Mouse (Mus musculus) midbrain, embryonic 10.5 days (tissue): Measurements from ENCODE around the gene Kcnn4. TPM values are rescaled to one million over a fixed set of nuclear protein-coding genes. Genes with fewer than 3 reads are reported as not detected.

Experiments used
- DNase-seq: peaks from one replicate; pipeline ENCODE4 v3.0.0-alpha.2; 2017; ENCODE audit warnings: low spot score
- H3K27ac ChIP-seq: fragments of 300-500 bp; sonication (generic); replicated peaks from 2 replicates; pipeline ENCODE4 v1.5.1; 2016; ENCODE audit warnings: mild to moderate bottlenecking
- H3K27me3 ChIP-seq: fragments of 300-500 bp; sonication (generic); 2 replicates; pipeline ENCODE4 v1.6.1; 2016; ENCODE audit warnings: low read depth, mild to moderate bottlenecking; ENCODE audit not compliant: poor library complexity, severe bottlenecking
- H3K36me3 ChIP-seq: fragments of 300-500 bp; sonication (generic); 2 replicates; pipeline ENCODE4 v1.6.1; 2016; ENCODE audit warnings: mild to moderate bottlenecking, moderate library complexity
- H3K4me1 ChIP-seq: fragments of 300-500 bp; sonication (generic); 2 replicates; pipeline ENCODE4 v1.6.1; 2016
- H3K4me3 ChIP-seq: fragments of 300-500 bp; sonication (generic); 2 replicates; pipeline ENCODE4 v1.5.1; 2016; ENCODE audit warnings: mild to moderate bottlenecking, moderate library complexity
- H3K9me3 ChIP-seq: fragments of 300-500 bp; sonication (generic); replicated peaks from 2 replicates; pipeline ENCODE4 v1.6.1; 2016; ENCODE audit warnings: mild to moderate bottlenecking
- WGBS: fragments of 180-500 bp; shearing (Covaris S2); methylation state at CpG from one replicate; pipeline ENCODE4 v1.1.7; 2016; 5-methylcytosine and 5-hydroxymethylcytosine counted together
- polyA plus RNA-seq: library from polyadenylated mRNA; unstranded; fragments of >200 nt; fragmentation: Nextera tagmentation; extraction: Ambion mirVana; gene quantifications from 2 replicates; pipeline ENCODE4 v1.2.1, GENCODE M21; 2016

Kcnn4 gene
- polyA plus RNA-seq, 1 experiment from 2014 or later = 4.0 TPM

GRCm38 (mm10) chr7:24348896-24349295 lies 21.2 kb upstream of the Kcnn4 start, which contains the start of gene Lypd5:
Lypd5 (plus strand) TSS chr7:24349196.
- WGBS = 48% methylated on average over 6 of the region's 6 CpGs
- 0 out of 2 replicates have a peak, but pooled peaks cover 9% of the 10 kb centered on the region for H3K9me3 ChIP-seq
- DNase-seq = no peak
- no peaks in the 10 kb centered on the region for H3K4me1 ChIP-seq
- H3K4me3 ChIP-seq = no peak within 1 kb of the TSS
- H3K27ac ChIP-seq = no peak within 1 kb of the TSS
- no peaks in the 10 kb centered on the region for H3K36me3 ChIP-seq
- H3K27me3 ChIP-seq = no peaks in the 10 kb centered on the region

- H3K27me3 ChIP-seq = no peaks in the 10 kb centered on the region
- WGBS = 85% methylated on average over 6 of the region's 6 CpGs
These were observed 14.4 kb upstream of the Kcnn4 start for GRCm38 (mm10) chr7:24355646-24356045.

GRCm38 (mm10) chr7:24356081-24356480 lies 14.0 kb upstream of the Kcnn4 start:
- Histone ChIP-seq H3K4me3 (no peak overlapping the region), H3K27me3 (no peaks in the 10 kb centered on the region), H3K4me1 (no peaks in the 10 kb centered on the region), H3K36me3 (no peaks in the 10 kb centered on the region), H3K27ac (no peak overlapping the region), H3K9me3 (peaks cover 26% of the 10 kb centered on the region)
- DNase-seq = no peak
- WGBS = 85% methylated on average over 10 of the region's 10 CpGs

More at GRCm38 (mm10) chr7:24355646-24356045, 14.4 kb upstream of the Kcnn4 start:
- H3K27ac ChIP-seq = no peak overlapping the region
- no peak for DNase-seq
- no peaks in the 10 kb centered on the region for H3K36me3 ChIP-seq
- no peak overlapping the region for H3K4me3 ChIP-seq
- peaks cover 21% of the 10 kb centered on the region for H3K9me3 ChIP-seq
- H3K4me1 ChIP-seq = no peaks in the 10 kb centered on the region

- 58% methylated on average over 4 of the region's 4 CpGs for WGBS
- H3K4me1 ChIP-seq = no peaks in the 10 kb centered on the region
- H3K4me3 ChIP-seq = no peak overlapping the region
- no peaks in the 10 kb centered on the region for H3K27me3 ChIP-seq
- DNase-seq = no peak
- H3K27ac ChIP-seq = no peak overlapping the region
- peaks cover 21% of the 10 kb centered on the region for H3K9me3 ChIP-seq
- no peaks in the 10 kb centered on the region for H3K36me3 ChIP-seq
These were observed 12.2 kb upstream of the Kcnn4 start for GRCm38 (mm10) chr7:24357899-24358298.

- H3K27ac ChIP-seq = no peak overlapping the region
- H3K4me1 ChIP-seq = no peaks in the 10 kb centered on the region
- H3K4me3 ChIP-seq = no peak overlapping the region
- 29% methylated on average over 9 of the region's 9 CpGs for WGBS
- H3K36me3 ChIP-seq = no peaks in the 10 kb centered on the region
- DNase-seq = no peak
- H3K27me3 ChIP-seq = no peaks in the 10 kb centered on the region
- peaks cover 18% of the 10 kb centered on the region for H3K9me3 ChIP-seq
These were observed 10.8 kb upstream of the Kcnn4 start for GRCm38 (mm10) chr7:24359269-24359668.

- WGBS = 66% methylated on average over 4 of the region's 4 CpGs
- Histone ChIP-seq H3K36me3 (no peaks in the 10 kb centered on the region), H3K4me3 (no peak overlapping the region), H3K27ac (no peak overlapping the region), H3K27me3 (no peaks in the 10 kb centered on the region), H3K9me3 (peaks cover 18% of the 10 kb centered on the region), H3K4me1 (no peaks in the 10 kb centered on the region; the same call in 1 of the 2 replicates)
- no peak for DNase-seq
These were observed 9.1 kb upstream of the Kcnn4 start for GRCm38 (mm10) chr7:24361001-24361400.

- H3K9me3 ChIP-seq = peaks cover 7% of the 10 kb centered on the region; the same call in 1 of the 2 replicates
- no peaks in the 10 kb centered on the region; the same call in 1 of the 2 replicates for H3K4me1 ChIP-seq
- no peaks in the 10 kb centered on the region for H3K27me3 ChIP-seq
- no peaks in the 10 kb centered on the region for H3K36me3 ChIP-seq
- H3K27ac ChIP-seq = no peak overlapping the region
- 23% methylated on average over 7 of the region's 7 CpGs for WGBS
- H3K4me3 ChIP-seq = no peak overlapping the region
- peak; percentile 36 for DNase-seq
These were observed 6.8 kb upstream of the Kcnn4 start for GRCm38 (mm10) chr7:24363228-24363627.

- H3K27me3 ChIP-seq = no peaks in the 10 kb centered on the region
- H3K36me3 ChIP-seq = no peaks in the 10 kb centered on the region
- peak; percentile 83 for DNase-seq
- no peaks in the 10 kb centered on the region; the same call in 1 of the 2 replicates for H3K4me1 ChIP-seq
- H3K9me3 ChIP-seq = 0 out of 2 replicates have a peak, but pooled peaks cover 7% of the 10 kb centered on the region
- no peak overlapping the region for H3K4me3 ChIP-seq
- H3K27ac ChIP-seq = peak overlapping the region; percentile 46; the same call in 1 of the 2 replicates
- WGBS = 24% methylated on average over 10 of the region's 10 CpGs
These were observed 5.2 kb upstream of the Kcnn4 start for GRCm38 (mm10) chr7:24364827-24365226.

GRCm38 (mm10) chr7:24365258-24366014 lies 4.6 kb upstream of the Kcnn4 start:
- WGBS = 84% methylated on average over 5 of the region's 5 CpGs
- H3K27me3 ChIP-seq = no peaks in the 10 kb centered on the region
- 0 out of 2 replicates have a peak, but pooled peaks cover 7% of the 10 kb centered on the region for H3K9me3 ChIP-seq
- no peaks in the 10 kb centered on the region; the same call in 1 of the 2 replicates for H3K4me1 ChIP-seq
- no peak overlapping the region for H3K4me3 ChIP-seq
- H3K36me3 ChIP-seq = no peaks in the 10 kb centered on the region
- DNase-seq = no peak
- peak overlapping the region; percentile 46; the same call in 1 of the 2 replicates for H3K27ac ChIP-seq

GRCm38 (mm10) chr7:24366716-24367632 lies 3.1 kb upstream of the Kcnn4 start:
- DNase-seq = no peak
- H3K4me1 ChIP-seq = no peaks in the 10 kb centered on the region; the same call in 1 of the 2 replicates
- no peaks in the 10 kb centered on the region for H3K36me3 ChIP-seq
- H3K27me3 ChIP-seq = no peaks in the 10 kb centered on the region
- no peak overlapping the region for H3K4me3 ChIP-seq
- H3K27ac ChIP-seq = no peak overlapping the region
- no peaks in the 10 kb centered on the region for H3K9me3 ChIP-seq
- WGBS = 80% methylated on average over 15 of the region's 15 CpGs

- DNase-seq = no peak
- 79% methylated on average over 4 of the region's 4 CpGs for WGBS
- H3K27me3 ChIP-seq = no peaks in the 10 kb centered on the region
- no peaks in the 10 kb centered on the region for H3K36me3 ChIP-seq
- H3K9me3 ChIP-seq = no peaks in the 10 kb centered on the region
- no peak overlapping the region for H3K4me3 ChIP-seq
- peaks cover 1% of the 10 kb centered on the region for H3K4me1 ChIP-seq
- no peak overlapping the region for H3K27ac ChIP-seq
These were observed 1.8 kb upstream of the Kcnn4 start for GRCm38 (mm10) chr7:24368226-24368625.

GRCm38 (mm10) chr7:24368946-24369345 lies 1.1 kb upstream of the Kcnn4 start:
- 89% methylated on average over 7 of the region's 7 CpGs for WGBS
- Histone ChIP-seq H3K4me1 (peaks cover 8% of the 10 kb centered on the region), H3K27ac (no peak overlapping the region), H3K9me3 (no peaks in the 10 kb centered on the region), H3K36me3 (no peaks in the 10 kb centered on the region), H3K4me3 (no peak overlapping the region), H3K27me3 (no peaks in the 10 kb centered on the region)
- no peak for DNase-seq
